Mouse (Mus musculus) kidney, embryonic 14.5 days (tissue): Measurements from ENCODE around the gene Shmt2. TPM values are rescaled to one million over a fixed set of nuclear protein-coding genes. Genes with fewer than 3 reads are reported as not detected.

Source experiments
- ATAC-seq: fragments of 200-750 bp; cut with Nextera tagmentation; 2 replicates; pipeline ENCODE4 v1.8.0; 2017; ENCODE audit warnings: moderate number of reproducible peaks, mild to moderate bottlenecking, moderate TSS enrichment, moderate library complexity; ENCODE audit not compliant: low FRiP score, low TSS enrichment
- H3K27ac ChIP-seq: fragments of 300-500 bp; sonication (generic); 2 replicates; pipeline ENCODE4 v1.5.1; 2014; ENCODE audit warnings: low read depth, mild to moderate bottlenecking, low read length, moderate library complexity, mixed read lengths
- H3K27me3 ChIP-seq: fragments of 300-500 bp; sonication (generic); 2 replicates; pipeline ENCODE4 v1.6.1; 2014; ENCODE audit warnings: mild to moderate bottlenecking, low read length; ENCODE audit not compliant: control insufficient read depth, insufficient read depth
- H3K36me3 ChIP-seq: fragments of 300-500 bp; sonication (generic); 2 replicates; pipeline ENCODE4 v1.6.1; 2014; ENCODE audit warnings: low read length, mixed read lengths; ENCODE audit not compliant: control insufficient read depth, insufficient read depth
- H3K4me1 ChIP-seq: fragments of 300-500 bp; sonication (generic); 2 replicates; pipeline ENCODE4 v1.6.1; 2014; ENCODE audit warnings: low read length, mixed read lengths; ENCODE audit not compliant: control insufficient read depth, insufficient read depth
- H3K4me2 ChIP-seq: fragments of 300-500 bp; sonication (generic); replicated peaks from 2 replicates; pipeline ENCODE4 v1.6.1; 2014; ENCODE audit warnings: low read depth, mild to moderate bottlenecking, low read length
- H3K4me3 ChIP-seq: fragments of 300-500 bp; sonication (generic); 2 replicates; pipeline ENCODE4 v1.5.1; 2014; ENCODE audit warnings: mild to moderate bottlenecking, low read length
- H3K9ac ChIP-seq: fragments of 300-500 bp; sonication (generic); 2 replicates; pipeline ENCODE4 v1.6.1; 2014; ENCODE audit warnings: low read depth, mild to moderate bottlenecking, low read length, moderate library complexity
- H3K9me3 ChIP-seq: fragments of 300-500 bp; sonication (generic); 2 replicates; pipeline ENCODE4 v1.6.1; 2016; ENCODE audit warnings: low read length; ENCODE audit not compliant: control insufficient read depth
- WGBS: fragments of 180-500 bp; shearing (Covaris S2); extraction: QIAGEN DNeasy Blood & Tissue Kit; methylation state at CpG from one replicate; pipeline ENCODE4 v1.1.7; 2014; 5-methylcytosine and 5-hydroxymethylcytosine counted together
- polyA plus RNA-seq: library from polyadenylated mRNA; unstranded; fragments of >200 nt; fragmentation: Nextera tagmentation; extraction: Ambion mirVana; gene quantifications from 2 replicates; pipeline ENCODE4 v1.2.1, GENCODE M21; 2014

Shmt2 gene
- polyA plus RNA-seq, 1 experiment from 2014 or later = 99.8 TPM

GRCm38 (mm10) chr10:127557397-127557796, 35.2 kb upstream of the Shmt2 start:
- H3K27me3 ChIP-seq = no peaks in the 10 kb centered on the region
- no peak overlapping the region for H3K9ac ChIP-seq
- H3K4me3 ChIP-seq = no peak overlapping the region
- H3K4me1 ChIP-seq = no peaks in the 10 kb centered on the region
- H3K4me2 ChIP-seq = no peak overlapping the region
- H3K36me3 ChIP-seq = peaks cover 84% of the 10 kb centered on the region
- no peak overlapping the region for H3K27ac ChIP-seq
- whole genome bisulfite sequencing = 92% methylated on average over 13 of the region's 13 CpGs
- H3K9me3 ChIP-seq = no peaks in the 10 kb centered on the region
- ATAC-seq = no peak

- H3K27ac ChIP-seq = no peak overlapping the region
- no peaks in the 10 kb centered on the region for H3K27me3 ChIP-seq
- H3K4me1 ChIP-seq = no peaks in the 10 kb centered on the region
- H3K36me3 ChIP-seq = peaks cover 99% of the 10 kb centered on the region
- no peak overlapping the region for H3K4me2 ChIP-seq
- H3K4me3 ChIP-seq = no peak overlapping the region
- H3K9ac ChIP-seq = no peak overlapping the region
- 70% methylated on average over 18 of the region's 18 CpGs for WGBS
- ATAC-seq = no peak; the same call in 1 of the 2 replicates
- no peaks in the 10 kb centered on the region for H3K9me3 ChIP-seq
These were observed 33.5 kb upstream of the Shmt2 start for GRCm38 (mm10) chr10:127555703-127556102.

- Histone ChIP-seq H3K4me2 (no peak overlapping the region), H3K9ac (no peak overlapping the region), H3K27me3 (no peaks in the 10 kb centered on the region), H3K27ac (no peak overlapping the region), H3K4me1 (no peaks in the 10 kb centered on the region), H3K4me3 (no peak overlapping the region), H3K36me3 (peaks cover 92% of the 10 kb centered on the region), H3K9me3 (no peaks in the 10 kb centered on the region)
- no peak for ATAC-seq
- 86% methylated on average over 17 of the region's 17 CpGs for WGBS
These were observed 27.6 kb upstream of the Shmt2 start for GRCm38 (mm10) chr10:127549892-127550291.

- WGBS = 98% methylated on average over 15 of the region's 15 CpGs
- Histone ChIP-seq H3K27ac (no peak overlapping the region), H3K9me3 (no peaks in the 10 kb centered on the region)
These were observed 26.0 kb upstream of the Shmt2 start for GRCm38 (mm10) chr10:127548236-127548635.

GRCm38 (mm10) chr10:127546505-127546904, 24.3 kb upstream of the Shmt2 start:
- H3K4me1 ChIP-seq = no peaks in the 10 kb centered on the region
- 93% methylated on average over 7 of the region's 7 CpGs for WGBS
- no peak for ATAC-seq

More at GRCm38 (mm10) chr10:127548236-127548635, 26.0 kb upstream of the Shmt2 start:
- H3K4me3 ChIP-seq = no peak overlapping the region
- no peak for ATAC-seq
- H3K27me3 ChIP-seq = no peaks in the 10 kb centered on the region
- H3K4me2 ChIP-seq = no peak overlapping the region
- H3K4me1 ChIP-seq = no peaks in the 10 kb centered on the region
- H3K36me3 ChIP-seq = peaks cover 85% of the 10 kb centered on the region
- H3K9ac ChIP-seq = no peak overlapping the region

GRCm38 (mm10) chr10:127544375-127544774, 22.1 kb upstream of the Shmt2 start:
- Histone ChIP-seq H3K4me2 (no peak overlapping the region), H3K9me3 (no peaks in the 10 kb centered on the region), H3K4me3 (no peak overlapping the region), H3K27ac (no peak overlapping the region), H3K27me3 (no peaks in the 10 kb centered on the region), H3K36me3 (peaks cover 73% of the 10 kb centered on the region), H3K9ac (no peak overlapping the region), H3K4me1 (no peaks in the 10 kb centered on the region)
- 89% methylated on average over 20 of the region's 20 CpGs for WGBS
- no peak for ATAC-seq

More at GRCm38 (mm10) chr10:127546505-127546904, 24.3 kb upstream of the Shmt2 start:
- Histone ChIP-seq H3K4me2 (no peak overlapping the region), H3K36me3 (peaks cover 79% of the 10 kb centered on the region), H3K4me3 (no peak overlapping the region), H3K27me3 (no peaks in the 10 kb centered on the region), H3K27ac (no peak overlapping the region), H3K9me3 (no peaks in the 10 kb centered on the region), H3K9ac (no peak overlapping the region)

GRCm38 (mm10) chr10:127543916-127544315, 21.7 kb upstream of the Shmt2 start:
- no peak overlapping the region for H3K4me2 ChIP-seq
- H3K4me1 ChIP-seq = no peaks in the 10 kb centered on the region
- no peak overlapping the region for H3K27ac ChIP-seq
- peaks cover 71% of the 10 kb centered on the region for H3K36me3 ChIP-seq
- 78% methylated on average over 3 of the region's 3 CpGs for WGBS
- H3K9ac ChIP-seq = no peak overlapping the region
- no peaks in the 10 kb centered on the region for H3K27me3 ChIP-seq
- no peaks in the 10 kb centered on the region for H3K9me3 ChIP-seq
- H3K4me3 ChIP-seq = no peak overlapping the region
- ATAC-seq = no peak

- WGBS = 51% methylated on average over 6 of the region's 6 CpGs
- H3K4me1 ChIP-seq = no peaks in the 10 kb centered on the region
- H3K9ac ChIP-seq = no peak overlapping the region
- ATAC-seq = no peak
- H3K9me3 ChIP-seq = no peaks in the 10 kb centered on the region
- H3K27me3 ChIP-seq = no peaks in the 10 kb centered on the region
- no peak overlapping the region for H3K4me2 ChIP-seq
- peaks cover 66% of the 10 kb centered on the region for H3K36me3 ChIP-seq
- no peak overlapping the region for H3K4me3 ChIP-seq
- no peak overlapping the region for H3K27ac ChIP-seq
These were observed 20.5 kb upstream of the Shmt2 start for GRCm38 (mm10) chr10:127542720-127543119.

DNA sequence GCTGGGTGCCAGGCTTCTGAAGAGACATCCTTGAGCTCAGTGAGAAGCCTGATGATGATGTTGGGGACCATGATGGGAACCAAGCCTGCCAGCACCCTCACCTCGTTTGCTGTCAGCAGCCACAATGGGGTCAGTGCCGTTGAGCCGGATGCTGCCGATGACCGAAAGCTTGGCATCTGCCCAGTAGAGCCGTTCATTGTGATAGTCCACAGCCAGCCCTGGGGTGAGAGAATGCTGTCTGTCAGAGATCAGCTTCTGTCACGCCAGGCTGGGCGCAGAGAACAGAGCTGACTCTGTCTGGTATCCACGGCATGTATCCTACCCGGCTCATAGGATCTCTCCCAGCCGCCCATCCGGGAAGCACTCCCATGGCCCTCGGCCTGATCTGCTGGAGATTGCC, 19.8 kb upstream of the Shmt2 start:
- 74% methylated on average over 13 of the region's 13 CpGs for WGBS
- peaks cover 61% of the 10 kb centered on the region for H3K36me3 ChIP-seq
- H3K4me3 ChIP-seq = no peak overlapping the region
- no peaks in the 10 kb centered on the region for H3K9me3 ChIP-seq
- no peak overlapping the region for H3K4me2 ChIP-seq
- no peaks in the 10 kb centered on the region for H3K4me1 ChIP-seq
- no peak for ATAC-seq
- peaks cover under 1% of the 10 kb centered on the region; the same call in 1 of the 2 replicates for H3K27me3 ChIP-seq
- H3K9ac ChIP-seq = no peak overlapping the region
- no peak overlapping the region for H3K27ac ChIP-seq
